Mouse (Mus musculus) limb, embryonic 11.5 days (tissue): ENCODE results near the gene Smap2. TPM values are rescaled to one million over a fixed set of nuclear protein-coding genes. Genes with fewer than 3 reads are reported as not detected.

ENCODE experiments used
- ATAC-seq: fragments of 200-750 bp; cut with Nextera tagmentation; 2 replicates; pipeline ENCODE4 v1.8.0; 2017; ENCODE audit warnings: low read depth; ENCODE audit not compliant: insufficient number of reproducible peaks, low FRiP score, low TSS enrichment
- DNase-seq: peaks from one replicate; pipeline ENCODE4 v3.0.0-alpha.2; 2015; ENCODE audit warnings: low spot score
- H3K27ac ChIP-seq: fragments of 300-500 bp; sonication (generic); replicated peaks from 2 replicates; pipeline ENCODE4 v1.5.1; 2014; ENCODE audit warnings: low read depth, mild to moderate bottlenecking, low read length
- H3K27me3 ChIP-seq: fragments of 300-500 bp; sonication (generic); 2 replicates; pipeline ENCODE4 v1.6.1; 2014; ENCODE audit warnings: mild to moderate bottlenecking, low read length, mixed read lengths; ENCODE audit not compliant: control insufficient read depth, insufficient read depth
- H3K36me3 ChIP-seq: fragments of 300-500 bp; sonication (generic); 2 replicates; pipeline ENCODE4 v1.6.1; 2014; ENCODE audit warnings: mild to moderate bottlenecking, low read length, moderate library complexity, mixed read lengths; ENCODE audit not compliant: control insufficient read depth, insufficient read depth
- H3K4me1 ChIP-seq: fragments of 300-500 bp; sonication (generic); 2 replicates; pipeline ENCODE4 v1.6.1; 2014; ENCODE audit warnings: low read length, mixed read lengths; ENCODE audit not compliant: control insufficient read depth, insufficient read depth
- H3K4me2 ChIP-seq: fragments of 300-500 bp; sonication (generic); 2 replicates; pipeline ENCODE4 v1.6.1; 2014; ENCODE audit warnings: low read depth, mild to moderate bottlenecking, moderate library complexity; ENCODE audit not compliant: severe bottlenecking
- H3K4me3 ChIP-seq: fragments of 300-500 bp; sonication (generic); 2 replicates; pipeline ENCODE4 v1.5.1; 2014; ENCODE audit warnings: low read depth, low read length
- H3K9ac ChIP-seq: fragments of 300-500 bp; sonication (generic); 2 replicates; pipeline ENCODE4 v1.6.1; 2014; ENCODE audit warnings: mild to moderate bottlenecking, low read length
- H3K9me3 ChIP-seq: fragments of 300-500 bp; sonication (generic); 2 replicates; pipeline ENCODE4 v1.6.1; 2016; ENCODE audit warnings: low read length; ENCODE audit not compliant: control insufficient read depth
- WGBS: fragments of 180-500 bp; shearing (Covaris S2); extraction: QIAGEN DNeasy Blood & Tissue Kit; methylation state at CpG from one replicate; pipeline ENCODE4 v1.1.7; 2014; 5-methylcytosine and 5-hydroxymethylcytosine counted together
- polyA plus RNA-seq: library from polyadenylated mRNA; unstranded; fragments of >200 nt; fragmentation: Nextera tagmentation; extraction: Ambion mirVana; gene quantifications from 2 replicates; pipeline ENCODE4 v1.2.1, GENCODE M21; 2014

Smap2 gene
- polyA plus RNA-seq, 1 experiment from 2014 or later, result 14.3 TPM

DNA sequence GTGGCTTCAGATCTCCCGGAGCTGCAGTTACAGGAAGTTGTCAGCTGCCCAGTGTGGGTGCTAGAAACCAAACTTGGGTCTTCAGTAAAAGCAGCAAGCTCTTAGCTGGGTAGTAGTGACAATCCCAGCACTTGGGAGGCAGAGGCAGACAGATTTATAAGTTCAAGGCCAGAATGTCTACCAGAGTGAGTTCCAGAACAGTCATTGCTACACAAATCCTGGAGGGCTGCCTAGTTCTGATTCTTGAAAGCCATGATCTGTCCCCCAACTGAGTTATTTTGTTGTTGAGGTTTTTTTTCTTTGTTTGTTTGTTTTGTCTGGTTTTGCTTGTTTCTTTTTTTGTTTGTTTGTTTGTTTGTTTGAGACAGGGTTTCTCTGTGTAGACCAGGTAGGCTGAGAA lies 11.1 kb upstream of the Smap2 start:
- H3K4me1 ChIP-seq, result no peaks in the 10 kb centered on the region
- no peaks in the 10 kb centered on the region for H3K9me3 ChIP-seq
- 70% methylated on average over 1 of the region's 1 CpGs for WGBS
- no peak overlapping the region for H3K27ac ChIP-seq
- DNase-seq, result no peak
- H3K27me3 ChIP-seq, result no peaks in the 10 kb centered on the region
- no peak overlapping the region for H3K9ac ChIP-seq
- no peak overlapping the region for H3K4me3 ChIP-seq
- H3K4me2 ChIP-seq, result no peak overlapping the region
- ATAC-seq, result no peak
- H3K36me3 ChIP-seq, result no peaks in the 10 kb centered on the region

DNA sequence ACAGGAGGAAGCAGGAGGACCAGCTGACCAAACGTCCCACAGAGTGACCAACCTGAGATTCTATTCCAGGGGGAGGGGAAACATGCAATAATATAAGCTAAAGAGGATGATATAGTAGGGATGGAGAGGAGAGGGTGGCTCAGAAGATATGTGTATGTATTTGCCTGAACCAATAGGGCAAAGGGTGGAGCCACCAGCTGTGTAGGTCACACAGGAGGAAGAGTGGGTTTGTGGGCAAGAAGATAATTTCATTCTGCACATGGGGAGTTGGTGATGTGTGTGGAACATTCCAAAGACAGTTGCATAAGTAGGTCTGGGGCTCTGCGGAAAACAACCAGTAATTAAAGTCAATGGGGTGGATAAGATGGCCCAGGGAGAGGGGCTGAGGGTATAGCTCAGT lies 8.6 kb upstream of the Smap2 start:
- DNase-seq (no peak), ATAC-seq (no peak)
- Histone ChIP-seq H3K27ac (no peak overlapping the region), H3K9ac (no peak overlapping the region), H3K4me2 (no peak overlapping the region), H3K27me3 (no peaks in the 10 kb centered on the region), H3K9me3 (no peaks in the 10 kb centered on the region), H3K4me3 (no peak overlapping the region), H3K4me1 (no peaks in the 10 kb centered on the region), H3K36me3 (no peaks in the 10 kb centered on the region)
- 70% methylated on average over 2 of the region's 2 CpGs for WGBS

DNA sequence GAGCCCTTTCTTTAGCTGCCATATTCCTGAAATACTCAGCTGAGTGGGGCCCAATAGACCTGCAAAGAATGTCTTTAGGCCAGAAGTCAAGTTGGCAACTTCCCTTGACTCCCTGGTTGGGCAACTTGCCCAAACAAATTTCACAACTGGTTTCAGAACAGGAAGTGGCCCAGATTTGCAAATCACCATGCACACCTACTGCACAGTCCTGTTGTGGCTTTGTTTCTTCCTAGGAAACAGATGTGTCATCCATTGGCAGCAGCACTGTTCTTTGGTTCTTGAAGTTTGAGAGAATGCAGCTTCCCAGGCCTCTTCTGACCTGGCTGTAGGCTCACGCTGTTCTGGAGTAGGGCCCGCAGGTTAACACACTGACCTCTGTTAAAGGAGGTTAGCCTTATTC lies 6.9 kb upstream of the Smap2 start:
- Histone ChIP-seq H3K4me3 (no peak overlapping the region), H3K27me3 (no peaks in the 10 kb centered on the region), H3K4me2 (no peak overlapping the region), H3K9me3 (no peaks in the 10 kb centered on the region), H3K4me1 (no peaks in the 10 kb centered on the region), H3K36me3 (no peaks in the 10 kb centered on the region), H3K27ac (no peak overlapping the region), H3K9ac (no peak overlapping the region)
- ATAC-seq (no peak), DNase-seq (no peak)
- WGBS, result 95% methylated on average over 2 of the region's 2 CpGs

DNA sequence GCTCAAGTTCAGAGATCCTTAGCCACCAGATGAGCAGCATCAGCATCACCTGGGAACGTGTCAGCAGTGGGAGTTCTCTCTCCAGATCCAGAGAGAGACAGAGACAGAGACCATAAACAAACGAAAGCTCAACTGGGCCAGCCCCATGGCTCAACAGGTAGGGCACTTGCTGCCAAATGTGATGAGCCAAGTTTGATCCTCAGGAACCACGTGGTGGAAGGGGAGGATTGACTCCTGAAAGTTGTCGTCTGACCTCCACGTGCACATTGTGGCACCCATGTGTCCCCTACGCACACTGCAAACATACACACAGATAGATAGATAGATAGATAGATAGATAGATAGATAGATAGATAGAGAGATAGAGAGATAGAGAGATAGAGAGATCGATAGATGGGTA lies 6.4 kb upstream of the Smap2 start:
- DNase-seq, result no peak
- H3K4me2 ChIP-seq, result no peak overlapping the region
- no peaks in the 10 kb centered on the region for H3K4me1 ChIP-seq
- no peak overlapping the region for H3K27ac ChIP-seq
- no peak overlapping the region for H3K9ac ChIP-seq
- 83% methylated on average over 7 of the region's 7 CpGs for WGBS
- no peaks in the 10 kb centered on the region for H3K36me3 ChIP-seq
- H3K4me3 ChIP-seq, result no peak overlapping the region
- H3K9me3 ChIP-seq, result no peaks in the 10 kb centered on the region
- H3K27me3 ChIP-seq, result no peaks in the 10 kb centered on the region
- no peak for ATAC-seq

DNA sequence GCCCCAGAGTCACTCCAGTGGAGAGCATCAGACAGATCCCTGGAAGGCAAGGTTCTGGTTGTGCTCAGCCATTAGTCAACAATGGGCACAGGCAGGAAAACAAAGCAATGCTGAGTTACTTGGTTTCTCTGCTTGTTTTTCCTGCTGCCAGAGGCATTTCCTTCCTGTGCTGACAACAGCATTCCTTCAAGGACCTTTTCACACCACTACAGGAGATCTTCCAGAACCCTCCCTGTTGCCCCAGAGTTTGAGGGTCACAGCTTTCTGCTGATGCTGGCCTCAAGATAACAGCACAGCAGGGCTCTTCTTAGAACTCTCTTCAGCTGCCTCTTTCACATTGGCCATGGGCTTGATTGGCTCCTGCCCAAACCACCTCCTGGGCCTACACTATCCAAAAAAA lies 4.9 kb upstream of the Smap2 start:
- no peaks in the 10 kb centered on the region for H3K4me1 ChIP-seq
- no peak overlapping the region for H3K27ac ChIP-seq
- no peaks in the 10 kb centered on the region for H3K36me3 ChIP-seq
- no peak overlapping the region for H3K4me2 ChIP-seq
- H3K4me3 ChIP-seq, result no peak overlapping the region
- DNase-seq (no peak), ATAC-seq (no peak)
- no peak overlapping the region for H3K9ac ChIP-seq
- H3K27me3 ChIP-seq, result no peaks in the 10 kb centered on the region
- H3K9me3 ChIP-seq, result no peaks in the 10 kb centered on the region

DNA sequence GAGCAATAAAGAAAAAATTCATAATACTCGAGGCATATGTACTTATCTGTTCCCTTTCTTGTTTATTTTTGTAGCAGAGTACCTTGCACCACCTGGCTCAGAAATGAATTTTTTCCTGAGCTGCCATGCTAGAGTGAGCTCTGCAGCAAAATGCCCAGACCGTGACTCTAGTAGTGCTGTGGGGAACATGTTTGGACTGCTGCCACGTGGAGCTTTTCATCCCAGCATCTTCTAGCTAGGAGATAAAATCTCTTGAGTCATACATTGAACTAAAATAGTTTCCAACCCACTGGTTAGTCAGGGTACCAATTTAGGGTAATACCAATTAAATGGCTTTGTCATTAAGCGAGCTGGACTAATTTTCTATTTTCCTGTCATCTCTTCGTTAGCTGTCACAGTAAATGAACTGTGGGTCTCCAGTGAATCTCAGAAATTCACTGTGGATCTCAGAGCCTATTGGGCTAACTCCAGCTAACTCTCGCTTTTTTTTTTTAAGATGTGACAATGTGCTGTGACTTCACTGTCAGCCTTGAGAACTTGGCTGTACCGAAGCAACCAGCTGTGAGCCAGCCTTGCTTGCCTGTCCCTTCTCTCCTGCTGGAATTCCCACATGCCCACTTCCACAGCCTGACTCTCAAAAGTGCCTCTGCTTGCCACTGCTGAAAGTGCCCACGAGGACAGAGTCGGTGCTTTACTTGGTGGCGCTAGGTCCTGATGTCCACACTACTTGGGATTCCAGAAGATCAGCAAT lies 3.2 kb upstream of the Smap2 start:
- DNase-seq (no peak), ATAC-seq (no peak)
- Histone ChIP-seq H3K4me3 (no peak overlapping the region), H3K36me3 (no peaks in the 10 kb centered on the region), H3K27ac (no peak overlapping the region), H3K9me3 (no peaks in the 10 kb centered on the region), H3K4me2 (no peak overlapping the region), H3K9ac (no peak overlapping the region), H3K27me3 (no peaks in the 10 kb centered on the region), H3K4me1 (peaks cover 5% of the 10 kb centered on the region)
- WGBS, result 80% methylated on average over 10 of the region's 10 CpGs

DNA sequence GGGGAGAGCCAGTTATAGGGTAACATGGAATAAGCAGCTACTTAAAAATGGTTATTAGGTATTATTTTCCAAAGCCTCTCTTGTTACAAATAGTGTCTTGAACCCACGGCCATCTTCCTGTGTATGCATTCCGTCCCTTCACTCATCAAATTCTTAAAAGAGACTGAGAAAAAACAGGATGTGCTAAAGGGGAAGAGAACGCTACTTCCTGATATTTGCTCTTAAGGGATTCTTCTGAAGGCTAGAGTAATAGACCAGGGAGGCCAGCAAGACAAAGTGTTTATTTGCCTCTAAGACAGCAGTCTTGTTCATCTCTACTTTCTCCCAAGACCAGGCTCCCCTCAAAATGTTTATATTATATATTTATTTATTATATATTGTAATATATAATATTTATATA lies 1.2 kb upstream of the Smap2 start:
- H3K27ac ChIP-seq, result no peak overlapping the region
- 97% methylated on average over 3 of the region's 3 CpGs for WGBS

DNA sequence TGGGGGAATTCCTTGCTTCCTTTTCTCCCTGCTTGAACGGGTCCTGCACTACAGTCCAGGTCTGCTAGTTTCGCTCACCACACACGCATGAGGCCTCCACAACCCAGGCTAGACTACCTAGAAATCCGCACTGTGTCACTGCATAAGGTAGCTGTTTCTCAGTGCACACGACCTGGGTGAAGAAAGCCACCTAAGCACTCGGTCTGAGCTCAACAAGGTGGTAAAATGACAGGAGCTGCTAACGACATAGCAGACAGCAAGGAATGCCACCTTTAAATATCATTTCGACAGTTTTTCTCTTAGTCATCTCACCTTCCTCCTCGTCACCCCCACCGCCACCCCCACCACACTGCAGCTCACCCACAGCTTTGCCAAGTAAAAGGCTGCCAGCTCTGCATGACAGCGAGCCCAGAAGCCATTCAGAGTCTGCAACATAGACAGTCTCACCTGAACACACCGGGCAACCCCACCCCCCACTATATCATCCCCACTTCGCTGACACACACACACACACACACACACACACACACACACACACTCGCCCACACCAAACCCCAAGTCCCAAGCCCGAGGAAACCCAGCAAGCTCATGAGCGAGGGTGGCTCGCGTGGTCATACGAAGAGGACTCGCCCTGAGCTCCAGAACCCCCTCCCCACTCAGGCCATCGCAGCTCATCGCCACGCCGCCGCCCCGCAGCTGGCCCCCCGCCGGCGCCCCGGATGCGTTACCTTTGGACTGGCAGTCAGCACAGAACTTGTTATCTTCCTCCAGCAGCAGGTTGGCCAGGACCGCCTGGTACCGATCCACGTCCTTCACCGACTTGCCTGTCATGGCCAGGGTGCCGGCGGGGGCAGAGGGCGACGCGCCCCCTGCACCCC lies 787 bp downstream of the Smap2 start:
- DNase-seq (no peak), ATAC-seq (no peak)
- Histone ChIP-seq H3K36me3 (no peaks in the 10 kb centered on the region), H3K27me3 (no peaks in the 10 kb centered on the region), H3K9ac (peak overlapping the region; percentile 66), H3K4me1 (peaks cover 5% of the 10 kb centered on the region), H3K4me2 (peak overlapping the region; percentile 89), H3K27ac (no peak overlapping the region), H3K9me3 (no peaks in the 10 kb centered on the region), H3K4me3 (peak overlapping the region; percentile 72)
- 6% methylated on average over 40 of the region's 40 CpGs for WGBS

More for the DNA sequence above, 1.2 kb upstream of the Smap2 start:
- no peak overlapping the region for H3K9ac ChIP-seq
- no peaks in the 10 kb centered on the region for H3K9me3 ChIP-seq
- ATAC-seq (no peak), DNase-seq (no peak)
- no peak overlapping the region for H3K4me2 ChIP-seq
- H3K27me3 ChIP-seq, result no peaks in the 10 kb centered on the region
- no peaks in the 10 kb centered on the region for H3K36me3 ChIP-seq
- peaks cover 5% of the 10 kb centered on the region for H3K4me1 ChIP-seq
- no peak overlapping the region for H3K4me3 ChIP-seq
